Mouse (Mus musculus) neural tube, embryonic 11.5 days (tissue): ENCODE measurements around the gene Dtl. TPM values are rescaled to one million over a fixed set of nuclear protein-coding genes. Genes with fewer than 3 reads are reported as not detected.

Source experiments
- ATAC-seq: fragments of 200-750 bp; cut with Nextera tagmentation; 2 replicates; pipeline ENCODE4 v1.8.0; 2017; ENCODE audit warnings: moderate number of reproducible peaks, mild to moderate bottlenecking, moderate TSS enrichment, moderate library complexity; ENCODE audit not compliant: insufficient read depth, low FRiP score, low TSS enrichment
- DNase-seq: peaks from one replicate; pipeline ENCODE4 v3.0.0-alpha.2; 2015; ENCODE audit warnings: low spot score
- H3K27ac ChIP-seq: fragments of 300-500 bp; sonication (generic); 2 replicates; pipeline ENCODE4 v1.5.1; 2014; ENCODE audit warnings: low read depth, mild to moderate bottlenecking, low read length
- H3K27me3 ChIP-seq: fragments of 300-500 bp; sonication (generic); 2 replicates; pipeline ENCODE4 v1.6.1; 2014; ENCODE audit warnings: mild to moderate bottlenecking, low read length, mixed read lengths; ENCODE audit not compliant: control insufficient read depth, insufficient read depth
- H3K36me3 ChIP-seq: fragments of 300-500 bp; sonication (generic); 2 replicates; pipeline ENCODE4 v1.6.1; 2014; ENCODE audit warnings: mild to moderate bottlenecking, low read length, moderate library complexity, mixed read lengths; ENCODE audit not compliant: control insufficient read depth, insufficient read depth
- H3K4me1 ChIP-seq: fragments of 300-500 bp; sonication (generic); 2 replicates; pipeline ENCODE4 v1.6.1; 2014; ENCODE audit warnings: low read length, mixed read lengths; ENCODE audit not compliant: control insufficient read depth, insufficient read depth
- H3K4me2 ChIP-seq: fragments of 300-500 bp; sonication (generic); 2 replicates; pipeline ENCODE4 v1.6.1; 2014; ENCODE audit warnings: low read depth, mild to moderate bottlenecking, moderate library complexity
- H3K4me3 ChIP-seq: fragments of 300-500 bp; sonication (generic); 2 replicates; pipeline ENCODE4 v1.5.1; 2014; ENCODE audit warnings: low read depth, low read length
- H3K9ac ChIP-seq: fragments of 300-500 bp; sonication (generic); 2 replicates; pipeline ENCODE4 v1.6.1; 2014; ENCODE audit warnings: mild to moderate bottlenecking, low read length
- H3K9me3 ChIP-seq: fragments of 300-500 bp; sonication (generic); 2 replicates; pipeline ENCODE4 v1.6.1; 2016; ENCODE audit warnings: low read length; ENCODE audit not compliant: control insufficient read depth
- WGBS: fragments of 180-500 bp; shearing (Covaris S2); extraction: QIAGEN DNeasy Blood & Tissue Kit; methylation state at CpG from one replicate; pipeline ENCODE4 v1.1.7; 2014; 5-methylcytosine and 5-hydroxymethylcytosine counted together
- polyA plus RNA-seq: library from polyadenylated mRNA; unstranded; fragments of >200 nt; fragmentation: Nextera tagmentation; extraction: Ambion mirVana; gene quantifications from 2 replicates; pipeline ENCODE4 v1.2.1, GENCODE M21; 2014

Dtl gene
- polyA plus RNA-seq, 1 experiment from 2014 or later: 56.3 TPM

DNA sequence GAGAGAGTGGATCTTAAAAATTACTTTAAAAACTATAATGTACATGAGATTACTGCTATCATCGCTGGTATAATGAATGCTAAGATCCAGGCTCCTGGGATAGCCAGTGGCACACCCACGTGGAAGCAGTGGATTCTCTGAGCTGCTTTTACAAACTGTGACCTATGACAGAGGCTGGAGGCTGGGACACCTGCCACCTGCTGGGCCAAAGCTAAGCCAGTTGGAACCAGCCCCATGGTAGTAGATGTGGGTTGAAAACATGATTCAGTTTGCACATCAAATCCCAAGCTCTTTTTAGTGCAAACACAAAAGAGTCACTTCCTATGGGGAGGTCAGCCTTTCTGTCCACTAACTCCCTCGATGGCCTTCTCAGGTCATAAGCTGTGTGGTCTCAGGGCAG lies 65.5 kb downstream of the Dtl start:
- H3K27ac ChIP-seq: no peak overlapping the region
- no peak overlapping the region for H3K9ac ChIP-seq
- no peak overlapping the region for H3K4me3 ChIP-seq
- no peaks in the 10 kb centered on the region for H3K9me3 ChIP-seq
- no peaks in the 10 kb centered on the region for H3K4me1 ChIP-seq
- no peaks in the 10 kb centered on the region for H3K36me3 ChIP-seq
- 74% methylated on average over 3 of the region's 3 CpGs for WGBS
- DNase-seq (no peak), ATAC-seq (no peak)
- no peaks in the 10 kb centered on the region for H3K27me3 ChIP-seq
- H3K4me2 ChIP-seq: no peak overlapping the region

DNA sequence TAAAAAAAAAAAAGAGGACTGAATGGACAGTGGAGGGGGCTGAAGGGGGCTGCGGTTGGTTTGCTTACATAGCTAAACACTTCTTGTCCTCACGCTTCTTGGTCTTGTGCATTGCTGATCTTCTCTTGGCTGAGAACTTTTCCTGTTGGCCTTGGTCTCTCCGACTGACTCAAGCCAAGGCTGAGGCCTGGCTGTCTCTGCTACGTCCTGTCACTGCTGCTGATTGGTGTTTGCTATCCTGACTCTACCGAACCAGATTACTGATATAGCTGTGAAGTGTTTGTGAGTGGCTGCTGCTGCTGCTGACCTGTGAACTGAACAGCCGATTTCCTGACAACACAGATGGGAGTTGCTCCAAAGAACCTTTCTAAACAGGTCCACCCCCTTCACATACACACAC lies 66.2 kb downstream of the Dtl start:
- 87% methylated on average over 6 of the region's 6 CpGs for WGBS
- DNase-seq (no peak), ATAC-seq (no peak)
- H3K4me3 ChIP-seq: no peak overlapping the region
- no peak overlapping the region for H3K4me2 ChIP-seq
- H3K27ac ChIP-seq: no peak overlapping the region
- H3K9me3 ChIP-seq: no peaks in the 10 kb centered on the region
- no peak overlapping the region for H3K9ac ChIP-seq
- no peaks in the 10 kb centered on the region for H3K4me1 ChIP-seq
- H3K36me3 ChIP-seq: no peaks in the 10 kb centered on the region
- no peaks in the 10 kb centered on the region for H3K27me3 ChIP-seq

DNA sequence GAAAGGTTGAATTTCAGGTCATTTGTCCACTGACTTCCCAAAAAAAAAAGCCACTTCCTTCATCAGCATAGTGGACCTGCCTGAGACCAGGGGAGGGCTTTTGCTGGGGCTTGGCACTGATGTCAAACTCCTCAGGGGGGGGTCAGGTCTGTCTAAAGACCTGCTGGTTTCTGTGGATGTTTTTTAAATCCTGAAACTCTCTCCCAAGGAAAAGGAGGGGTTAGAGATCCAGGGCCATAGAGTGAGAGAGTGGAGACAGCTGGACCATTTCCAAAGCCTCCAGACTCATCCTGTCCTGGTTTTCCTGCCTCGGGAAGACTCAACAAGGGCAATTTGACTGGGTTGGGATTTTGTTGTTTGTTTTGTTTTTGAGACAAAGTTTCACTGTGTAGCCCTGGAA lies 68.6 kb downstream of the Dtl start:
- no peak for DNase-seq
- Histone ChIP-seq H3K36me3 (no peaks in the 10 kb centered on the region), H3K9me3 (no peaks in the 10 kb centered on the region), H3K4me1 (no peaks in the 10 kb centered on the region), H3K4me3 (no peak overlapping the region), H3K4me2 (no peak overlapping the region), H3K27ac (no peak overlapping the region), H3K9ac (no peak overlapping the region), H3K27me3 (no peaks in the 10 kb centered on the region)
- no peak for ATAC-seq
- 72% methylated on average over 1 of the region's 1 CpGs for WGBS

DNA sequence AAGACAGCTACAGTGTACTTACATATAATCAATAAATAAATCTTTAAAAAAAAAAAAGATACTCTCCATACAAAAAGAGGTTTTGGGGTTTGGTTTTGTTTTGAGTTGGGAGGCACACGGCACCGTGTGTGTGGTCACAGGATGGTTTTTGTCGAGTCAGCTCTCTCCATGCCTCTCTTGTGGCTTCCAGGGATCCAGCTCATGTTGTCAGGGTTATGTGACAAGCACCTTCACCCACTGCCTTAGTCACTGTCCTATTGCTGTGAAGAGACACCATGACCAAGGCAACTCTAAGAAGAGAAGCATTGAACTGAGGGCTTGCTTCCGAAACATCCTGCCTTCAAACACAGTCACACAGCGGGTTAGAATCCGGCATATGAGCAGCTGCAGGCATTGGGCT lies 75.7 kb downstream of the Dtl start:
- H3K36me3 ChIP-seq: no peaks in the 10 kb centered on the region
- no peak overlapping the region for H3K4me3 ChIP-seq
- H3K9ac ChIP-seq: no peak overlapping the region
- ATAC-seq (no peak), DNase-seq (no peak)
- no peak overlapping the region for H3K4me2 ChIP-seq
- no peaks in the 10 kb centered on the region for H3K9me3 ChIP-seq
- no peaks in the 10 kb centered on the region for H3K27me3 ChIP-seq
- H3K4me1 ChIP-seq: no peaks in the 10 kb centered on the region
- H3K27ac ChIP-seq: no peak overlapping the region
- 98% methylated on average over 6 of the region's 6 CpGs for WGBS

DNA sequence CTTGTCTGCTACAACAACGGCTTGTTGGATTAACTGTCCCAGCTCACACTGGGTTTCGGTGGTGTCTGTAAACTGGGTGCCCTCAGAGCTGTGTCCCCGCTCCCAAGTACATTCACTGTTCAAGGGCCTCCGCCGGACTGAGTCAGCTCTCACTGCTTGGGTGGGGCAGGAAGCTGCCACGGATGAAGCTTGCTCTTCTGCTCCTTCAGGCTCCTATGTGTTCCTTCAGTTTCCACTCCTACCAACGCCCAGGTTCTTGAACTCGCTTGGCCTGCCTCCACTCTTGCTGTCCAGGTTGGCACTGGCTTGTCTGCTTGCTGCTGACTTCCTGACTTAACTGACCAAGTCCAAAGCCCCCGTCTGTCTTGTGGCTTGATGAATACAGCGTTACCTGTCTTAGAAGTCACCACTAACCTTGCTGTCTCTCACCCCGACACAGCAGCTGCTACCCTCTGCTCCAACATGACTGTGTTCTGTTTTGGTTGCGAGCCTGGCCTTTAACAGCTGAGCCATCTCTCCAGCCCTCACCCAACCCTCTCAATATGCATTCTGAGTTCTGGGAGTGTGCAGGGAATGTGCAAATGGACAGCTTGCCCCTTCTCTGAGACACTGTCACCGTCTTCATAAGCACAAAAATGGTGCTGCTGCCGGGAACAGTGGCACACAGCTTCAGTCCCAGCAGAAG lies 76.9 kb downstream of the Dtl start:
- ATAC-seq (no peak), DNase-seq (no peak)
- H3K4me3 ChIP-seq: no peak overlapping the region
- no peak overlapping the region for H3K4me2 ChIP-seq
- H3K4me1 ChIP-seq: no peaks in the 10 kb centered on the region
- no peaks in the 10 kb centered on the region for H3K36me3 ChIP-seq
- H3K9ac ChIP-seq: no peak overlapping the region
- no peaks in the 10 kb centered on the region for H3K9me3 ChIP-seq
- no peak overlapping the region for H3K27ac ChIP-seq
- no peaks in the 10 kb centered on the region for H3K27me3 ChIP-seq
- WGBS: 87% methylated on average over 14 of the region's 14 CpGs

DNA sequence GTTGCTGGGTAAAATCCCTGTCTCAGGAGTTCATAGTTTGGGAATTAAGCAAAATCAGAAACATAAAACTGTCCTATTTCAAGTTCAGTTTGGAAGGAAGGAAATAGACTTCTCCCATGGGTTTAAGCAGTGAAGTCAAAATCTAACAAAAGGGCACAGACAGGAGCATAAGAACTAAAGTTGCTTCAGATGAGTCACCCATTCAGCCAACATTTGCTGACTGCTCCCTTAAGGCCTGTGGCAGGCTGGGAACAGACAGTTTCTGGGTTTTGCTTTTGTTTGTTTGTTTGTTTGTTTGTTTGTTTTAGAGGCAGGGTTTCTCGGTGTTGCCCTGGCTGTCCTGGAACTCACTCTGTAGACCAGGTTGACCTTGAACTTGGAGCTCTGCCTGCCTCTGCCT lies 78.7 kb downstream of the Dtl start:
- Histone ChIP-seq H3K4me1 (no peaks in the 10 kb centered on the region), H3K4me2 (no peak overlapping the region), H3K4me3 (no peak overlapping the region), H3K27ac (no peak overlapping the region), H3K9ac (no peak overlapping the region), H3K36me3 (no peaks in the 10 kb centered on the region), H3K27me3 (no peaks in the 10 kb centered on the region), H3K9me3 (no peaks in the 10 kb centered on the region)
- ATAC-seq (no peak), DNase-seq (no peak)
- 77% methylated on average over 1 of the region's 1 CpGs for WGBS

DNA sequence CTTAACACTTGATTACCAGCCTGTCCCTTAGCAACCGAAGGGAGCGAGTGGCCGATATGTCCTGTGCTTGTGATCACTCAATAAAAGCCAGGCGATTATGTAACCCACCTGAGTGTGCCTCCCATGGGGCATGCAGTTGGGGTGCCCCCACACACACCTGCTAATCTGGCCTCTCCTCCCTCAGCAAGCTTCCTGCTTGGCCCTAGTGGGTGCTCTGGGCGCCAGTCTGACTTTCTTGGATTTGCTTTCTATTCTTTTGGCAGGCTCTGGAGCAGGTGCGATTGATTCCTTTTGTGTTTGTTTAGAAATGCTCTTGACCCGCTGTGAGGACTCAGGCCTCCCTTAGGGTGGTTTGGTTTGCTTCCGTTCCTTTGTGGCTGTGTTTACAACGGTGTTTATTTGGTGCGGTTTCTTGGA lies 80.3 kb downstream of the Dtl start:
- WGBS: 59% methylated on average over 10 of the region's 10 CpGs
- H3K9ac ChIP-seq: no peak overlapping the region
- H3K36me3 ChIP-seq: no peaks in the 10 kb centered on the region
- no peak for ATAC-seq
- no peak for DNase-seq
- no peaks in the 10 kb centered on the region for H3K9me3 ChIP-seq
- no peaks in the 10 kb centered on the region for H3K27me3 ChIP-seq
- H3K4me2 ChIP-seq: no peak overlapping the region
- no peak overlapping the region for H3K27ac ChIP-seq
- no peaks in the 10 kb centered on the region for H3K4me1 ChIP-seq
- no peak overlapping the region for H3K4me3 ChIP-seq

DNA sequence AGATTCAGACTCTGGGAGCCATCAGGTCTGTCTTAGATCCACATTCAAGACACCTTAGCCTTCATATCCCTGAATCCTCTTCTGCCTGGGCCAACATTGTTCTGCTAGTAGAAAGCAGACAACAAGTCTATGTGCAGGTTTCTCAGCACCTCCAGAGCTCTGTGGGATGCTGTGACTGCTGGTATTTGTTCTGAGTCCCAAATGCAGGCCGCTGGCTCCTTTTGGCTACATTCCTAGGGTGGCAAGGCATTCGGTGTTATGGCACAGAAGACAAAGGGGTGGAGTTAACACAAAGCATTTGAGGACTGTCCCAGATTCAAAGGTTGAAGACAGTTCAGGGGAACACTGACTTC lies 81.1 kb downstream of the Dtl start:
- H3K27me3 ChIP-seq: no peaks in the 10 kb centered on the region
- DNase-seq (no peak), ATAC-seq (no peak)
- no peak overlapping the region for H3K27ac ChIP-seq
- WGBS: 61% methylated on average over 2 of the region's 2 CpGs
- no peak overlapping the region for H3K4me3 ChIP-seq
- no peaks in the 10 kb centered on the region for H3K9me3 ChIP-seq
- H3K36me3 ChIP-seq: no peaks in the 10 kb centered on the region
- H3K4me2 ChIP-seq: no peak overlapping the region
- H3K9ac ChIP-seq: no peak overlapping the region
- H3K4me1 ChIP-seq: no peaks in the 10 kb centered on the region

DNA sequence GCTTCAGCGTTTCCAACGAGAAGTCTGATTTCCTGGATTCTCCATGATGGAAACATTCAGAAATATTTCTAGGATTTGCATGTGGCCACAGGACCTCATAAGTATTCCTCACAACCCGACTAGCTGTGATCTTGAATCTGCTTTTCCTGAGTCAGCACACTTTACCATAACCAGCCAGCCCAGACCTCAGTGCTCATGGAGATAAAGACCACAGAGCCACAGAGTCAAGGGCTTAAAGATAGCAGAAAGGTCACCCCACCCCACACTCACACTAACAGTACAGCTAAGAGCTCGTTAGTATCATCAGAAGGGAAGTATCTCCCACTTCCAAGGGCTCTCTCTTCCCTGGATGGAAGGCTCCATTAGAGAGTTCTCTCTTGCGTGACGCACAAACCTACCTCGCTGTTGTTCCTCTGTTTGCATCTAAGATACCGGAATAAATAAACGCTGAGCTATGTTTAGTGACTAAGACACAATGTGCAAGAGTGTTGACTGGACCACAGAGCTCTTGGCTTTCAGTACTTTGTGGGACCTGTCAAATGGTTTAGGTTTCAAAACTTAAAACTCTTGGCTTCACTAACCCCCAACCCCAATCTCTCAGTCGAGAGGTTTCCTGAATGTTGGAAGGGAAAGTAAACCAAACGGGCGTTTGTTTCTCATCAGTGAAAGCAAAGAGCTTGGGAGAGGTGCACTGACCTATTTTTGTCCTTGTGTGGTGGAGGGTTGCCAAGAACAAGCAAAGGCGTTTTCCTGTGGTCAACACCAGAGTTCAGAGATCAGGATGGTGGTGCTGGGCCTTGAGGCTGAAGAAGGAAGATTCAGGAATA lies 81.7 kb downstream of the Dtl start:
- Histone ChIP-seq H3K9me3 (no peaks in the 10 kb centered on the region), H3K27ac (no peak overlapping the region), H3K36me3 (no peaks in the 10 kb centered on the region), H3K4me1 (no peaks in the 10 kb centered on the region), H3K27me3 (no peaks in the 10 kb centered on the region), H3K4me2 (no peak overlapping the region), H3K9ac (no peak overlapping the region), H3K4me3 (no peak overlapping the region)
- WGBS: 88% methylated on average over 13 of the region's 13 CpGs
- ATAC-seq (no peak), DNase-seq (no peak)
